Mouse (Mus musculus): ENCODE measurements around the gene Ptprf.

- TF ChIP-seq CTCF (IDR thresholded peaks at IDR 0.05; ENCODE audit: borderline replicate concordance, control insufficient read depth, extremely low read depth, insufficient read depth, low read length, poor library complexity) = no peak
- TF ChIP-seq POLR2A (IDR thresholded peaks at IDR 0.05; ENCODE audit: control insufficient read depth, extremely low read depth, insufficient read depth, low read length, poor library complexity) = no peak
These were observed 28.6 kb upstream of the Ptprf start for GRCm38 (mm10) chr4:118319706-118320344.

Measured in thymus, adult 2 months (tissue).